Mouse (Mus musculus) testis, adult 2 months (tissue): Measurements from ENCODE around the gene Zfyve28.

ENCODE experiments used
- CTCF ChIP-seq: fragments of 200-500 bp; IDR thresholded peaks from 2 replicates; pipeline ENCODE4 v1.5.1; 2012; ENCODE audit warnings: low read depth, mild to moderate bottlenecking, inconsistent platforms, low read length, moderate library complexity; ENCODE audit not compliant: control insufficient read depth, insufficient read depth, insufficient replicate concordance
- POLR2A ChIP-seq: fragments of 200-500 bp; IDR thresholded peaks from 2 replicates; pipeline ENCODE4 v1.6.1; 2012; ENCODE audit warnings: low read depth, mild to moderate bottlenecking, inconsistent platforms, low read length, moderate library complexity; ENCODE audit not compliant: control insufficient read depth

GRCm38 (mm10) chr5:34336097-34336774 is 48.0 kb upstream of the Zfyve28 start, which contains the start of gene Rnf4:
- no peak for TF ChIP-seq CTCF
- TF ChIP-seq POLR2A, result peak; percentile 98
